Mouse (Mus musculus) thymus, postnatal 0 days (tissue): Measurements from ENCODE around the gene Tubb1. TPM values are rescaled to one million over a fixed set of nuclear protein-coding genes. Genes with fewer than 3 reads are reported as not detected.

ENCODE experiments used
- DNase-seq: peaks from one replicate; pipeline ENCODE4 v3.0.0-alpha.2; 2015; ENCODE audit warnings: low spot score
- polyA plus RNA-seq: library from polyadenylated mRNA; unstranded; fragments of >200 nt; fragmentation: Nextera tagmentation; extraction: Ambion mirVana; gene quantifications from 2 replicates; pipeline ENCODE4 v1.2.1, GENCODE M21; 2015

The Tubb1 gene
- polyA plus RNA-seq, 1 experiment from 2014 or later: 0.22 TPM

DNA sequence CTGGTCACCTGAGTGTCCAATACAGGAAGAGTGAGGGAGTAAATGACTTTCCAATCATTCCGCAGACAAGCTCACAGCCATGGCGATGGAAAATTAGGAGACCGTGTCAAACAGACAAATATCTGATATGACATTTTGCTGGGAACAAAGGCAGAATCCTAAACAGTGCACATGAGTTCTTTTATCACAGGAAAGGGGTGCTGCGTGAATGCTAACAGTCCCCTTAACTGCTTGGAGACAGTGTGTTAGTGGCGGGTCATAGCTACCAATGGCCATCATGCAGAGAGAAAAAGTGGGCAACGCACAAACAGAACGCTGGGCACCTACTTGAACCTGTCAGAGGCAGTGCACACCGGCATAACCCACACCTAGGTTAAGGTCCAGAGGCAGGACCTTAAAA is 51.0 kb downstream of the Tubb1 start:
- DNase-seq: no peak

DNA sequence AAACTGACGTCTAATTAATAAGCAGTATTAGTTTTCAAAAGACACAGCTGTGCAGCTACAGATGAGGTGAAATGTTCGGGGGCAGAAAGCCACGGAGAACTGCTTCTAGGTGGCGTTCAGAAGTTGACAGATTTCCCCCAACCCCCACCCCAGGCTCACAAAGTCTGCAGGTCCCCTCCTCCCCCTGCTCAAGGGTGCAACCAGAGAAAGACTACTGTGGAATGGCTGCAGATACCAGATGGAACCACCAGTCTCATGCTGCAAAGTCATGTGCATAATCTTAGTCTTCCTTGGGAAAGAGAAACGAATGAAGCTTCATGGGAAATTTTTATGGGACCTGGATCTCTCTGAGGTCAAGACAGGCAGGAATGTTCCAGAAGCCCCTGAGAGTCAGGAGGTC is 51.8 kb downstream of the Tubb1 start:
- no peak for DNase-seq

DNA sequence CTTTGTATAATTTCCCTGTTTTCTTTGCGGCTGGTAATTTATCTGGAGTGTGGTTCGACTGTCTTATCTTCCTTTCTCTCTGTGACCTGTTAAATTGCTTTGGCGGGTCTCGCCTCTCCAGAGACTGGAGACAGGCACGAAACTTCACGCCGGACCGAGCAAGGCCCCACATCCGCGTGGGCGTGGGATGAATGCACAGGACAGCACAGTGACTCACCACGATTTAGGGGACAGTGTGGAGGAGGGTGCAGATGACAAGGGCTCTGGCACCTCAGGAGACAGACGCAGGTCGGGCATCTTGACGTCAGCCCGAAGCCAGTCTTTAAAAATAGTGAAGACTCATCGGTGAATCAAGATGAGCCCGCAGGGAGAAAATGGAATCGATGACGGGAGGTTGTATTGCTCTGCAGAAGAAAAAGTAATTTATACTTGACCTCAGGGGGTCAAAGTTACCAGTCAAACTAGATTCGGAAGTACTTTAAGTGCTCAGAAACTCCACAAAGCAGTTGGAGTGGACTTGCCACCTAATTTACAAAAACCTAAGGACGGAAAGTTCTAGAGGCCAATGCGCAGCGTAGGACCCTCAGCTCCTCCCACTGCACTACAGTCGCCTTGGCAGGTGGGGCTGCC is 52.5 kb downstream of the Tubb1 start:
- DNase-seq: no peak

Other genes with a start within 250 kb of the Tubb1 start
- 679 TPM in 2 replicates for gene Gnas, start 166.4 kb upstream of the Tubb1 start, polyA plus RNA-seq
- gene Gm20721, start 104.0 kb upstream of the Tubb1 start, polyA plus RNA-seq: 4.1 and 5.4 TPM in 2 replicates
- 83.8 and 87.2 TPM in 2 replicates for gene Nelfcd, start 34.9 kb upstream of the Tubb1 start, polyA plus RNA-seq
- 133 and 141 TPM in 2 replicates for gene Ctsz, start 11.7 kb upstream of the Tubb1 start, polyA plus RNA-seq
- gene Atp5e, start 13.4 kb downstream of the Tubb1 start, polyA plus RNA-seq: 855 and 901 TPM in 2 replicates
- 149 TPM in 2 replicates for gene Prelid3b, start 22.4 kb downstream of the Tubb1 start, polyA plus RNA-seq
- 0.22 and 0.35 TPM in 2 replicates for gene Zfp831, start 192.8 kb downstream of the Tubb1 start, polyA plus RNA-seq